Mouse (Mus musculus): ENCODE results near the gene Sipa1l3.

DNA sequence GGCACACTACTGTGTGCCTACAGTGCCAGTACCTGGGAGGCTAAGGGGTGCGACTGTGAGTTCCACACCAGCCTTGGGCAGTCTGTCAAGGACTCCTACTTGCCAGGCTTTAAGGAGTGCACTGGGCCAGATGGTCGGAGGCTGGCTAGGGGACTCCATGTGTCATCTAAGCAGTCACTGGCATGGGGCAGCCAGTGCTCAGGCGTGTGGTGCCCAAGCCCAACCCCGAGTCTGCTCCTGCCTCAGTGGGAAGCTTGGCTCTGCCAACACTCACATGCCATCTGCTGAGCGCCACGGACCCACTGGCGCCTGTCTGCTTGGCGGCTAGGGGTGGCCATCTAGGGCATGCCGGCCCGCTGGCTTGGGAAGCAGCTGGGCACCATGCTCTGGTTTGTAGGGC is 125.1 kb downstream of the Sipa1l3 start:
- no peak for TF ChIP-seq POLR2A (IDR thresholded peaks at IDR 0.05; ENCODE audit: insufficient read depth, low read length)
- TF ChIP-seq CTCF (IDR thresholded peaks at IDR 0.05; ENCODE audit: low read depth, low read length), result no peak
- TF ChIP-seq EP300 (IDR thresholded peaks at IDR 0.05; ENCODE audit: insufficient read depth, low read depth, low read length), result no peak
